Mouse (Mus musculus) embryonic fibroblast, embryonic 13.5 days (primary cell): ENCODE measurements around the gene Bcl2l14. TPM values are rescaled to one million over a fixed set of nuclear protein-coding genes. Genes with fewer than 3 reads are reported as not detected.

ENCODE experiments used
- H3K27ac ChIP-seq: 2 replicates; pipeline ENCODE4 v1.5.1; 2012; ENCODE audit warnings: low read length, control low read depth, inconsistent platforms; ENCODE audit not compliant: insufficient read depth
- H3K4me1 ChIP-seq: 2 replicates; pipeline ENCODE4 v1.6.1; 2011; ENCODE audit warnings: low read length; ENCODE audit not compliant: control insufficient read depth, insufficient read depth
- H3K4me3 ChIP-seq: 2 replicates; pipeline ENCODE4 v1.5.1; 2011; ENCODE audit warnings: mild to moderate bottlenecking, control low read depth, low read length; ENCODE audit not compliant: insufficient read depth
- CTCF ChIP-seq: IDR thresholded peaks from 2 replicates; pipeline ENCODE4 v1.5.1; 2011; ENCODE audit warnings: mild to moderate bottlenecking, control low read depth, low read length, moderate library complexity, borderline replicate concordance; ENCODE audit not compliant: insufficient read depth
- POLR2A ChIP-seq: IDR thresholded peaks from 2 replicates; pipeline ENCODE4 v1.6.1; 2011; ENCODE audit warnings: low read depth, mild to moderate bottlenecking, control low read depth, low read length, moderate library complexity
- polyA plus RNA-seq: library from polyadenylated mRNA; stranded (reverse); fragments of >200 nt; gene quantifications from 2 replicates; pipeline ENCODE4 v1.2.4, GENCODE M21; 2011; ENCODE audit warnings: low read depth; ENCODE audit not compliant: missing spikeins, insufficient read length

Bcl2l14 gene
- polyA plus RNA-seq, 1 experiment, result not detected

GRCm38 (mm10) chr6:134427165-134427564 lies 31.0 kb downstream of the Bcl2l14 start:
- no peaks in the 10 kb centered on the region for H3K4me1 ChIP-seq

DNA sequence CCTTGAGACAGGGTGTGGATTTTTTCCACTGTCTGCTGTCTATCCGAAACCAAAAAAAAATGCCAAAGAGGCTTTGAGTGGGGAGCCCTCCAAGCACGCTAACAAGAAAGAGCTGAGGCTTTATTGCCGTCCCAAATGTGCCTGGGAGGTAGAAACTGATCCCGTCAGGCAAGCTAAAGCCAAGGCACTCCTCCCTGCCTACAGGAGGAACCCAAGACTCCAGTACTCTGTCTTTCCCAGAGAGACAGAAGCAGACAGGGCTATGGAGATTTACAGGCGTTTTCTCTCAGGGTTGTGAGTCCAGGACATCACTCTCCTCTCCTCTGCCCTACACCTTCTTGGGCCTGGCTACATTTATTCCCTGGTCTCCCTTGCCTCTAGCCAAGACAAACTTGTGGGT lies 32.3 kb downstream of the Bcl2l14 start:
- Histone ChIP-seq H3K4me3 (no peak overlapping the region), H3K4me1 (no peaks in the 10 kb centered on the region), H3K27ac (no peak overlapping the region)
- TF ChIP-seq POLR2A, result no peak
- TF ChIP-seq CTCF, result no peak

More at GRCm38 (mm10) chr6:134427165-134427564, 31.0 kb downstream of the Bcl2l14 start:
- H3K27ac ChIP-seq, result no peak overlapping the region
- no peak overlapping the region for H3K4me3 ChIP-seq
- TF ChIP-seq POLR2A, result no peak
- no peak for TF ChIP-seq CTCF

- Histone ChIP-seq H3K4me3 (no peak overlapping the region), H3K4me1 (peaks cover 4% of the 10 kb centered on the region), H3K27ac (peak overlapping the region; percentile 66; the same call in 1 of the 2 replicates)
- TF ChIP-seq CTCF (no peak), POLR2A (no peak)
Measured at GRCm38 (mm10) chr6:134430161-134430799, 34.2 kb downstream of the Bcl2l14 start.

GRCm38 (mm10) chr6:134431583-134431982 lies 35.5 kb downstream of the Bcl2l14 start:
- no peak for TF ChIP-seq CTCF
- TF ChIP-seq POLR2A, result no peak
- Histone ChIP-seq H3K4me3 (no peak overlapping the region), H3K4me1 (peaks cover 4% of the 10 kb centered on the region), H3K27ac (no peak overlapping the region)

DNA sequence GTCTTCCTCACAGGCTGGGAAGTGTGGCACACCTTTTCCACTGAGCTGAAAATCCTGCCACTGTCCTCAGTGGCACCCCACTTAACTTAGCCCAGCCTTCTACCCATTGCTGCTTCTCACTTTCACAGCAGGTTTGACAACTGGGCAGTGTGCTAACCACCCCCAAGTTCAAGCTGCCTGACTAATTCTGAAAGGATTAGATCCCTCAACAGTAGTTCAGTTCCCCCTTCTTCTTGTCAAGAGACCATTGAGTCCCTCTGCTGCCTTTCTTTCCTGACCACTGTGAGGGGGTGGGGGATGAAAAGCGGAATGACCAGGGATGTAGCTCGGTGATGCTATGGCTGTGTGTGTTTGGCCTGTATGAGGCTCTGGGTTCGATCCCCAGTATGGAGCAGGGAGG lies 37.2 kb downstream of the Bcl2l14 start:
- peaks cover 4% of the 10 kb centered on the region for H3K4me1 ChIP-seq
- TF ChIP-seq POLR2A (no peak), CTCF (no peak)
- H3K4me3 ChIP-seq, result no peak overlapping the region
- H3K27ac ChIP-seq, result no peak overlapping the region

GRCm38 (mm10) chr6:134434044-134434443 lies 37.9 kb downstream of the Bcl2l14 start:
- Histone ChIP-seq H3K4me1 (peaks cover 4% of the 10 kb centered on the region), H3K4me3 (no peak overlapping the region), H3K27ac (peak overlapping the region; percentile 90)
- TF ChIP-seq CTCF, result no peak
- TF ChIP-seq POLR2A, result no peak

GRCm38 (mm10) chr6:134434866-134435390 lies 38.8 kb downstream of the Bcl2l14 start:
- TF ChIP-seq CTCF, result no peak
- TF ChIP-seq POLR2A, result no peak
- Histone ChIP-seq H3K4me3 (no peak overlapping the region), H3K27ac (peak overlapping the region; percentile 90), H3K4me1 (peaks cover 4% of the 10 kb centered on the region)

DNA sequence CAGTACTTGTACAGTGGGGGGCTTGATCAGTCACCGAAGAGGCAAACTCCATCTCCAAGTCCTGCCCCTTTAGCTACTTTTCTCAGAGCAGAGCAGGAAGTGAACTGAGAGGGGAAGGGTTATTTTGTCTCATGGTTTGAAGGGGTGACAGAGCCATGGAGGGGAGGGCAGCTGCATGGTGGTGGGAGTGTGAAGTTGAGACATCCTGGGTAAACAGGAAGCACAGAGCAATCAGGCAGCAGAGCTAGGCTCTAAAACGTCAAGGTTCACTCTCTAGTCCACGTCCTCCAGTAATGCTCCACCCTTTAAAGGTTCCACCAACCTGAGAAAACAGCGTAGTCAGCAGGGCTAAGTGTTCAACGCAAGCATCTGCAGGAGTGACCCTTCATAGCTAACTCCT lies 40.8 kb downstream of the Bcl2l14 start:
- Histone ChIP-seq H3K4me1 (peaks cover 17% of the 10 kb centered on the region), H3K4me3 (no peak overlapping the region), H3K27ac (no peak overlapping the region)

GRCm38 (mm10) chr6:134439401-134440021 lies 43.4 kb downstream of the Bcl2l14 start:
- H3K4me1 ChIP-seq, result peaks cover 21% of the 10 kb centered on the region
- peak overlapping the region; percentile 45 for H3K27ac ChIP-seq
- TF ChIP-seq POLR2A (no peak), CTCF (no peak)
- H3K4me3 ChIP-seq, result no peak overlapping the region

More for the DNA sequence above, 40.8 kb downstream of the Bcl2l14 start:
- TF ChIP-seq POLR2A, result no peak
- no peak for TF ChIP-seq CTCF

DNA sequence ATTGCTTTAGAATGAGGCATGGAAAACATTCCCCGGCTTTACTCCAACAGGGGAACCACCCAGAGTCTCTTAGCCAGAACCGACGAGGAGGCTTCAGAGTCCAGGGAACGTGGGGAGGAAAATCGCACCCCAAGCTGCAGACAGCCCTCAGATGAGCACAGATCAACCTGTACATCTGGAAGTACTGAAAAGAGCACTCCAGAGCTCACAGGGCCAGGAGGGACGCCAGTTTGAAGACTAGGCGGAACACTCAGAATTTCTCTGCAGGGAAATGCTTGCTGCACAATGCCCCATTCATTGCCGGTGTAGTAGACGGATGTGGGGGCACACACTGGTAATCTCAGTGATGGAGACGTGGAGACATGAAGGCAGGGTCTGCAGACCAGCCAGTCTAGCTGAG lies 43.9 kb downstream of the Bcl2l14 start:
- Histone ChIP-seq H3K27ac (peak overlapping the region; percentile 45), H3K4me3 (no peak overlapping the region)
- TF ChIP-seq POLR2A (no peak; the same call in 1 of the 2 replicates), CTCF (no peak)

More for the DNA sequence above, 43.9 kb downstream of the Bcl2l14 start:
- peaks cover 25% of the 10 kb centered on the region for H3K4me1 ChIP-seq
